Mouse (Mus musculus): Measurements from ENCODE around the gene Trip10. TPM values are rescaled to one million over a fixed set of nuclear protein-coding genes. Genes with fewer than 3 reads are reported as not detected.

Trip10 gene
- polyA plus RNA-seq, 1 experiment from 2014 or later, result 40.8 TPM

- H3K9ac ChIP-seq (ENCODE audit: low read depth, low read length), result no peak overlapping the region
- H3K36me3 ChIP-seq (ENCODE audit: insufficient read depth, low read length), result no peaks in the 10 kb centered on the region
- WGBS, result 81% methylated on average over 6 of the region's 6 CpGs
- H3K4me2 ChIP-seq (ENCODE audit: low read length), result no peak overlapping the region
- no peak for ATAC-seq (replicated peaks; ENCODE audit: low FRiP score, low read depth)
- no peak overlapping the region for H3K27ac ChIP-seq
- no peaks in the 10 kb centered on the region for H3K4me1 ChIP-seq (replicated peaks; ENCODE audit: insufficient read depth, low read length)
- H3K9me3 ChIP-seq (replicated peaks; ENCODE audit: low read length), result no peaks in the 10 kb centered on the region
- TF ChIP-seq CTCF (IDR thresholded peaks at IDR 0.05; ENCODE audit: low read depth), result no peak
- no peak overlapping the region for H3K4me3 ChIP-seq (replicated peaks; ENCODE audit: low read depth, low read length)
- H3K27me3 ChIP-seq (ENCODE audit: insufficient read depth, low read length), result no peaks in the 10 kb centered on the region
- DNase-seq (ENCODE audit: low spot score), result no peak
Measured at GRCm38 (mm10) chr17:57307074-57307473, 57.8 kb downstream of the Trip10 start.

GRCm38 (mm10) chr17:57311801-57312200 is 62.5 kb downstream of the Trip10 start:
- WGBS, result 30% methylated on average over 13 of the region's 13 CpGs
- Histone ChIP-seq H3K4me2 (ENCODE audit: low read length) (no peak overlapping the region), H3K9me3 (replicated peaks; ENCODE audit: low read length) (no peaks in the 10 kb centered on the region), H3K36me3 (ENCODE audit: insufficient read depth, low read length) (no peaks in the 10 kb centered on the region), H3K27me3 (ENCODE audit: insufficient read depth, low read length) (no peaks in the 10 kb centered on the region), H3K9ac (ENCODE audit: low read depth, low read length) (no peak overlapping the region), H3K4me1 (replicated peaks; ENCODE audit: insufficient read depth, low read length) (no peaks in the 10 kb centered on the region), H3K27ac (no peak overlapping the region), H3K4me3 (replicated peaks; ENCODE audit: low read depth, low read length) (no peak overlapping the region)
- DNase-seq (ENCODE audit: low spot score) (no peak), ATAC-seq (replicated peaks; ENCODE audit: low FRiP score, low read depth) (0 out of 2 replicates have a peak, but pooled peaks have one; percentile 25)
- no peak for TF ChIP-seq CTCF (IDR thresholded peaks at IDR 0.05; ENCODE audit: low read depth)

Small RNA genes within 50 kb of the gene (microRNA-seq; reads per million reads assigned to microRNA genes)
- gene Mir6978, result not detected

Other genes starting within 250 kb of the Trip10 start
- gene Pspn, start 249.4 kb upstream of the Trip10 start, polyA plus RNA-seq (2015; fragmentation: Nextera tagmentation; extraction: Ambion mirVana), result 0.55 TPM in 1 of 2 replicates, not detected in the other
- gene Gtf2f1, start 238.2 kb upstream of the Trip10 start, polyA plus RNA-seq (2015; fragmentation: Nextera tagmentation; extraction: Ambion mirVana), result 46.7 and 50.3 TPM in 2 replicates
- 0.38 TPM in 1 of 2 replicates, not detected in the other for gene Gm17949, start 238.0 kb upstream of the Trip10 start, polyA plus RNA-seq (2015; fragmentation: Nextera tagmentation; extraction: Ambion mirVana)
- 35.6 and 36.2 TPM in 2 replicates for gene Khsrp, start 217.9 kb upstream of the Trip10 start, polyA plus RNA-seq (2015; fragmentation: Nextera tagmentation; extraction: Ambion mirVana)
- gene Slc25a41, start 207.8 kb upstream of the Trip10 start, polyA plus RNA-seq (2015; fragmentation: Nextera tagmentation; extraction: Ambion mirVana), result not detected in 2 replicates
- gene Crb3, start 190.3 kb upstream of the Trip10 start, polyA plus RNA-seq (2015; fragmentation: Nextera tagmentation; extraction: Ambion mirVana), result 82.4 and 90.9 TPM in 2 replicates
- gene Slc25a23, start 189.6 kb upstream of the Trip10 start, polyA plus RNA-seq (2015; fragmentation: Nextera tagmentation; extraction: Ambion mirVana), result 10.2 and 10.7 TPM in 2 replicates
- gene Dennd1c, start 170.9 kb upstream of the Trip10 start, polyA plus RNA-seq (2015; fragmentation: Nextera tagmentation; extraction: Ambion mirVana), result 4.2 and 5.1 TPM in 2 replicates
- 15.4 and 16.4 TPM in 2 replicates for gene Tubb4a, start 161.7 kb upstream of the Trip10 start, polyA plus RNA-seq (2015; fragmentation: Nextera tagmentation; extraction: Ambion mirVana)
- gene Tnfsf9, start 144.1 kb upstream of the Trip10 start, polyA plus RNA-seq (2015; fragmentation: Nextera tagmentation; extraction: Ambion mirVana), result 6.1 and 6.8 TPM in 2 replicates
- gene Cd70, start 99.7 kb upstream of the Trip10 start, polyA plus RNA-seq (2015; fragmentation: Nextera tagmentation; extraction: Ambion mirVana), result 0.28 TPM in 1 of 2 replicates, not detected in the other
- 0.08 and 0.09 TPM in 2 replicates for gene Tnfsf14, start 55.3 kb upstream of the Trip10 start, polyA plus RNA-seq (2015; fragmentation: Nextera tagmentation; extraction: Ambion mirVana)
- gene C3, start 21.3 kb upstream of the Trip10 start, polyA plus RNA-seq (2015; fragmentation: Nextera tagmentation; extraction: Ambion mirVana), result 2.0 and 2.9 TPM in 2 replicates
- 37.6 and 40.4 TPM in 2 replicates for gene Gpr108, start 1.0 kb upstream of the Trip10 start, polyA plus RNA-seq (2015; fragmentation: Nextera tagmentation; extraction: Ambion mirVana)
- 0.87 and 1.1 TPM in 2 replicates for gene Vav1, start 29.6 kb downstream of the Trip10 start, polyA plus RNA-seq (2015; fragmentation: Nextera tagmentation; extraction: Ambion mirVana)
- 3.7 and 4.3 TPM in 2 replicates for gene Adgre1, start 109.2 kb downstream of the Trip10 start, polyA plus RNA-seq (2015; fragmentation: Nextera tagmentation; extraction: Ambion mirVana)